Mouse (Mus musculus): ENCODE results near the gene Trir. TPM values are rescaled to one million over a fixed set of nuclear protein-coding genes. Genes with fewer than 3 reads are reported as not detected.

The Trir gene
- polyA plus RNA-seq, 1 experiment, result 321 TPM

- TF ChIP-seq MAX (IDR thresholded peaks at IDR 0.05) (no peak), CEBPB (IDR thresholded peaks at IDR 0.05; ENCODE audit: low read depth) (no peak), MYOD1 (IDR thresholded peaks at IDR 0.05; ENCODE audit: control insufficient read depth, insufficient read length, low read depth) (no peak), CTCF (IDR thresholded peaks at IDR 0.05; ENCODE audit: control insufficient read depth, insufficient read depth, insufficient read length) (no peak), MYOG (IDR thresholded peaks at IDR 0.05; ENCODE audit: control insufficient read depth, extremely low read depth, insufficient read length) (no peak), USF1 (IDR thresholded peaks at IDR 0.05; ENCODE audit: low read depth) (no peak)
- Histone ChIP-seq H3K4me3 (ENCODE audit: insufficient read depth, poor library complexity, severe bottlenecking) (no peak overlapping the region), H3K79me2 (ENCODE audit: control insufficient read depth, insufficient read depth) (peaks cover 23% of the 10 kb centered on the region)
Measured at GRCm38 (mm10) chr8:84981644-84982498, 44.8 kb upstream of the Trir start.

GRCm38 (mm10) chr8:84982499-84983011, 44.1 kb upstream of the Trir start:
- Histone ChIP-seq H3K79me3 (ENCODE audit: low read depth) (peaks cover 8% of the 10 kb centered on the region), H3K36me3 (ENCODE audit: control insufficient read depth, insufficient read depth) (no peaks in the 10 kb centered on the region), H3K4me3 (ENCODE audit: insufficient read depth, poor library complexity, severe bottlenecking) (no peak overlapping the region), H3K79me2 (ENCODE audit: control insufficient read depth, insufficient read depth) (peaks cover 16% of the 10 kb centered on the region), H3ac (ENCODE audit: control insufficient read depth, insufficient read length, low read depth) (peak overlapping the region; percentile 18), H3K27me3 (ENCODE audit: control insufficient read depth, insufficient read depth, insufficient read length) (no peaks in the 10 kb centered on the region)
- TF ChIP-seq FOSL1 (IDR thresholded peaks at IDR 0.05; ENCODE audit: insufficient read depth, low read length, poor library complexity, severe bottlenecking), result no peak

More at GRCm38 (mm10) chr8:84981644-84982498, 44.8 kb upstream of the Trir start:
- peaks cover 6% of the 10 kb centered on the region for H3K36me3 ChIP-seq (ENCODE audit: control insufficient read depth, insufficient read depth)
- H3ac ChIP-seq (ENCODE audit: control insufficient read depth, insufficient read length, low read depth), result no peak overlapping the region
- H3K79me3 ChIP-seq (ENCODE audit: low read depth), result peaks cover 14% of the 10 kb centered on the region
- no peaks in the 10 kb centered on the region for H3K27me3 ChIP-seq (ENCODE audit: control insufficient read depth, insufficient read depth, insufficient read length)

- H3ac ChIP-seq (ENCODE audit: control insufficient read depth, insufficient read length, low read depth), result peak overlapping the region; percentile 27
- peak overlapping the region; percentile 16 for H3K4me3 ChIP-seq (ENCODE audit: insufficient read depth, poor library complexity, severe bottlenecking)
- H3K36me3 ChIP-seq (ENCODE audit: control insufficient read depth, insufficient read depth), result no peaks in the 10 kb centered on the region
- no peaks in the 10 kb centered on the region for H3K27me3 ChIP-seq (ENCODE audit: control insufficient read depth, insufficient read depth, insufficient read length)
- H3K79me2 ChIP-seq (ENCODE audit: control insufficient read depth, insufficient read depth), result no peaks in the 10 kb centered on the region
- no peaks in the 10 kb centered on the region for H3K79me3 ChIP-seq (ENCODE audit: low read depth)
- TF ChIP-seq MYOD1 (IDR thresholded peaks at IDR 0.05; ENCODE audit: control insufficient read depth, insufficient read length, low read depth) (no peak), MYOG (IDR thresholded peaks at IDR 0.05; ENCODE audit: control insufficient read depth, extremely low read depth, insufficient read length) (no peak), FOSL1 (IDR thresholded peaks at IDR 0.05; ENCODE audit: insufficient read depth, low read length, poor library complexity, severe bottlenecking) (no peak), CEBPB (IDR thresholded peaks at IDR 0.05; ENCODE audit: low read depth) (no peak), MAX (IDR thresholded peaks at IDR 0.05) (no peak), USF1 (IDR thresholded peaks at IDR 0.05; ENCODE audit: low read depth) (no peak), CTCF (IDR thresholded peaks at IDR 0.05; ENCODE audit: control insufficient read depth, insufficient read depth, insufficient read length) (no peak)
Measured at GRCm38 (mm10) chr8:84984294-84985048, 42.2 kb upstream of the Trir start.

- Histone ChIP-seq H3ac (ENCODE audit: control insufficient read depth, insufficient read length, low read depth) (peak overlapping the region; percentile 27), H3K79me2 (ENCODE audit: control insufficient read depth, insufficient read depth) (no peaks in the 10 kb centered on the region), H3K4me3 (ENCODE audit: insufficient read depth, poor library complexity, severe bottlenecking) (peak overlapping the region; percentile 16), H3K79me3 (ENCODE audit: low read depth) (no peaks in the 10 kb centered on the region), H3K27me3 (ENCODE audit: control insufficient read depth, insufficient read depth, insufficient read length) (no peaks in the 10 kb centered on the region), H3K36me3 (ENCODE audit: control insufficient read depth, insufficient read depth) (no peaks in the 10 kb centered on the region)
- TF ChIP-seq MAX (IDR thresholded peaks at IDR 0.05) (no peak), CEBPB (IDR thresholded peaks at IDR 0.05; ENCODE audit: low read depth) (peak; percentile 85)
Measured at GRCm38 (mm10) chr8:84985049-84985683, 41.5 kb upstream of the Trir start.

GRCm38 (mm10) chr8:84985684-84986378, 40.8 kb upstream of the Trir start:
- Histone ChIP-seq H3K4me3 (ENCODE audit: insufficient read depth, poor library complexity, severe bottlenecking) (peak overlapping the region; percentile 16), H3K79me2 (ENCODE audit: control insufficient read depth, insufficient read depth) (no peaks in the 10 kb centered on the region), H3K36me3 (ENCODE audit: control insufficient read depth, insufficient read depth) (no peaks in the 10 kb centered on the region), H3ac (ENCODE audit: control insufficient read depth, insufficient read length, low read depth) (peak overlapping the region; percentile 66), H3K79me3 (ENCODE audit: low read depth) (no peaks in the 10 kb centered on the region), H3K27me3 (ENCODE audit: control insufficient read depth, insufficient read depth, insufficient read length) (no peaks in the 10 kb centered on the region)
- TF ChIP-seq CTCF (IDR thresholded peaks at IDR 0.05; ENCODE audit: control insufficient read depth, insufficient read depth, insufficient read length) (no peak), CEBPB (IDR thresholded peaks at IDR 0.05; ENCODE audit: low read depth) (no peak), MAX (IDR thresholded peaks at IDR 0.05) (peak; percentile 94), USF1 (IDR thresholded peaks at IDR 0.05; ENCODE audit: low read depth) (no peak), MYOG (IDR thresholded peaks at IDR 0.05; ENCODE audit: control insufficient read depth, extremely low read depth, insufficient read length) (no peak), MYOD1 (IDR thresholded peaks at IDR 0.05; ENCODE audit: control insufficient read depth, insufficient read length, low read depth) (peak; percentile 44), FOSL1 (IDR thresholded peaks at IDR 0.05; ENCODE audit: insufficient read depth, low read length, poor library complexity, severe bottlenecking) (peak; percentile 62)

Data from C2C12 (cell line).